In genomic region chrX:7837146-7837545, GRCm38 (mm10) we compare ENCODE assay signal across 16 mouse cellular contexts. TPM values are rescaled to one million over a fixed set of nuclear protein-coding genes. Genes with fewer than 3 reads are reported as not detected.
A peak's percentile ranks its signal among the peaks of the same experiment; 100 is the strongest.
DNase-seq lines count a peak whose midpoint lies in the region; ATAC-seq lines count a peak whose summit lies in the region.
"Had no signal": no experiment of that assay in that cellular context is flagged by ENCODE, and none has a peak within 500 bp of the region (broad histone marks: within the 10 kb centered on the region; RNA-seq: fewer than 3 reads in every experiment).

No protein-coding gene starts in this region.

- peak; percentile 26 for DNase-seq in spleen, adult 12 weeks (ENCODE audit: low spot score)
- no peak for DNase-seq in spleen, postnatal 14 days (ENCODE audit: low spot score in 2 of 2)
- no peak for DNase-seq in layer of hippocampus, postnatal 25 days (ENCODE audit: extremely low spot score in 1 of 2, low spot score in 1 of 2)
- DNase-seq in kidney, adult 9 months = no peak
- no peak for DNase-seq in left cerebral cortex, adult 11 months (ENCODE audit: low spot score)
- DNase-seq: cerebellum, postnatal 25 days; kidney, adult 2 months; kidney, postnatal 25 days; thymus, postnatal 14 days had no signal

- ATAC-seq in erythroblast, adult 5-6 weeks (replicated peaks; ENCODE audit: low FRiP score, poor library complexity, severe bottlenecking) = peak; percentile 64
- ATAC-seq in liver, embryonic 15.5 days (ENCODE audit: insufficient read depth) = peak; percentile 57
- ATAC-seq: forebrain, embryonic 16.5 days; lung, postnatal 0 days had no signal

- no peaks in the 10 kb centered on the region for H3K9me3 ChIP-seq in liver, embryonic 15.5 days (replicated peaks)
- H3K9me3 ChIP-seq: limb, embryonic 13.5 days had no signal

- no peaks in the 10 kb centered on the region for H3K36me3 ChIP-seq in liver, embryonic 15.5 days (replicated peaks)
- H3K36me3 ChIP-seq: embryonic facial prominence, embryonic 10.5 days; hindbrain, embryonic 10.5 days; limb, embryonic 13.5 days had no signal

- peak overlapping the region; percentile 55 for H3K4me2 ChIP-seq in liver, embryonic 15.5 days
- H3K4me2 ChIP-seq: limb, embryonic 13.5 days had no signal

- peak overlapping the region; percentile 95 for H3K27ac ChIP-seq in liver, embryonic 15.5 days (replicated peaks)
- H3K27ac ChIP-seq: embryonic facial prominence, embryonic 10.5 days; hindbrain, embryonic 10.5 days; limb, embryonic 13.5 days had no signal

- 44% methylated on average over 1 of the region's 1 CpGs for WGBS in liver, embryonic 15.5 days (ENCODE audit: insufficient replicate concordance)

- peak overlapping the region; percentile 39; the same call in 1 of the 2 replicates for H3K9ac ChIP-seq in liver, embryonic 15.5 days
- H3K9ac ChIP-seq: limb, embryonic 13.5 days had no signal

- peaks cover 68% of the 10 kb centered on the region for H3K4me1 ChIP-seq in liver, embryonic 15.5 days (replicated peaks)
- H3K4me1 ChIP-seq: embryonic facial prominence, embryonic 10.5 days; hindbrain, embryonic 10.5 days; limb, embryonic 13.5 days had no signal

- H3K27me3 ChIP-seq in liver, embryonic 15.5 days = no peaks in the 10 kb centered on the region
- H3K27me3 ChIP-seq: limb, embryonic 13.5 days had no signal

- H3K4me3 ChIP-seq in liver, embryonic 15.5 days (replicated peaks) = peak overlapping the region; percentile 22; the same call in 1 of the 2 replicates
- H3K4me3 ChIP-seq: embryonic facial prominence, embryonic 10.5 days; hindbrain, embryonic 10.5 days; limb, embryonic 13.5 days had no signal

RNA-seq across cellular contexts. Expression of gene Otud5, which starts 4.0 kb away (rescaled TPM):
- 399 and 555 TPM in 2 replicates for total RNA-seq in erythroblast, adult 5-6 weeks (2015; ENCODE audit: low replicate concordance)
- 691 and 1,009 TPM in 2 replicates for total RNA-seq in erythroblast, adult 5-6 weeks (2017; ENCODE audit: low replicate concordance)
- polyA plus RNA-seq in liver, embryonic 15.5 days (2015; fragmentation: Nextera tagmentation; extraction: Ambion mirVana) = 44.9 and 54.4 TPM in 2 replicates
- total RNA-seq in layer of hippocampus, postnatal 25 days (2021) = 10 to 100 TPM; 75.8 to 85.3 TPM

RNA-seq across cellular contexts. Expression of gene Kcnd1, which starts 15.1 kb away (rescaled TPM):
- 4.8 and 5.4 TPM in 2 replicates for total RNA-seq in erythroblast, adult 5-6 weeks (2015; ENCODE audit: low replicate concordance)
- 3.6 and 4.5 TPM in 2 replicates for total RNA-seq in erythroblast, adult 5-6 weeks (2017; ENCODE audit: low replicate concordance)
- 0.18 and 0.37 TPM in 2 replicates for polyA plus RNA-seq in liver, embryonic 15.5 days (2015; fragmentation: Nextera tagmentation; extraction: Ambion mirVana)
- 1 to 10 TPM; 8.0 to 9.5 TPM for total RNA-seq in layer of hippocampus, postnatal 25 days (2021)

RNA-seq across cellular contexts. Expression of gene Pim2, which starts 40.9 kb away (rescaled TPM):
- total RNA-seq in erythroblast, adult 5-6 weeks (2015; ENCODE audit: low replicate concordance) = 41.9 and 42.8 TPM in 2 replicates
- 30.4 and 31.3 TPM in 2 replicates for total RNA-seq in erythroblast, adult 5-6 weeks (2017; ENCODE audit: low replicate concordance)
- polyA plus RNA-seq in liver, embryonic 15.5 days (2015; fragmentation: Nextera tagmentation; extraction: Ambion mirVana) = 3.5 TPM in 2 replicates
- 10 to 100 TPM; 52.2 to 57.4 TPM for total RNA-seq in layer of hippocampus, postnatal 25 days (2021)

RNA-seq across cellular contexts. Expression of gene Slc35a2, which starts 46.7 kb away (rescaled TPM):
- total RNA-seq in erythroblast, adult 5-6 weeks (2015; ENCODE audit: low replicate concordance) = 1.5 and 3.1 TPM in 2 replicates
- total RNA-seq in erythroblast, adult 5-6 weeks (2017; ENCODE audit: low replicate concordance) = 10.0 and 10.9 TPM in 2 replicates
- polyA plus RNA-seq in liver, embryonic 15.5 days (2015; fragmentation: Nextera tagmentation; extraction: Ambion mirVana) = 14.3 and 17.5 TPM in 2 replicates
- 10 to 100 TPM; 44.7 to 45.9 TPM for total RNA-seq in layer of hippocampus, postnatal 25 days (2021)

RNA-seq across cellular contexts. Expression of gene Gripap1, which starts 47.6 kb away (rescaled TPM):
- total RNA-seq in erythroblast, adult 5-6 weeks (2015; ENCODE audit: low replicate concordance) = 146 and 177 TPM in 2 replicates
- total RNA-seq in erythroblast, adult 5-6 weeks (2017; ENCODE audit: low replicate concordance) = 200 and 207 TPM in 2 replicates
- 25.5 and 27.4 TPM in 2 replicates for polyA plus RNA-seq in liver, embryonic 15.5 days (2015; fragmentation: Nextera tagmentation; extraction: Ambion mirVana)
- total RNA-seq in layer of hippocampus, postnatal 25 days (2021) = 100 to 1,000 TPM in 1 of 2 experiments, 10 to 100 TPM in 1; 87.8 to 116 TPM

Comparison
In these comparisons a context has a peak if more than half of its experiments do, and no peak if none do; other contexts are left out.
1. RNA of gene Otud5, which starts 4.0 kb away (total RNA-seq): 399 to 1,009 TPM in erythroblast, adult 5-6 weeks; 75.8 to 85.3 TPM in layer of hippocampus, postnatal 25 days; every median in the first group is over 4 times any median in the second.